Mouse (Mus musculus) heart, embryonic 16.5 days (tissue): ENCODE data around the gene Ankfy1. TPM values are rescaled to one million over a fixed set of nuclear protein-coding genes. Genes with fewer than 3 reads are reported as not detected.

Experiments used
- microRNA-seq: library from miRNA; unstranded; fragments of <30 nt; microRNA quantifications from one replicate; pipeline ENCODE4, GENCODE M21; 2017
- polyA plus RNA-seq: library from polyadenylated mRNA; unstranded; fragments of >200 nt; fragmentation: Nextera tagmentation; extraction: Ambion mirVana; gene quantifications from 2 replicates; pipeline ENCODE4 v1.2.1, GENCODE M21; 2015

The Ankfy1 gene
- polyA plus RNA-seq, 1 experiment from 2014 or later = 16.1 TPM

Small RNA genes within 50 kb of the gene (microRNA-seq; reads per million reads assigned to microRNA genes)
- not detected for gene Gm25678

Other genes starting within 250 kb of the Ankfy1 start
- 70.2 and 81.8 TPM in 2 replicates for gene Mybbp1a, start 248.7 kb upstream of the Ankfy1 start, polyA plus RNA-seq
- gene Spns2, start 200.1 kb upstream of the Ankfy1 start, polyA plus RNA-seq = 1.8 and 3.6 TPM in 2 replicates
- gene Spns3, start 139.5 kb upstream of the Ankfy1 start, polyA plus RNA-seq = 0.54 and 1.0 TPM in 2 replicates
- gene Ube2g1, start 82.7 kb upstream of the Ankfy1 start, polyA plus RNA-seq = 59.2 and 67.2 TPM in 2 replicates
- gene Cyb5d2, start 106.1 kb downstream of the Ankfy1 start, polyA plus RNA-seq = 7.9 and 8.3 TPM in 2 replicates
- gene Zzef1, start 106.2 kb downstream of the Ankfy1 start, polyA plus RNA-seq = 7.8 and 8.7 TPM in 2 replicates